Mouse (Mus musculus): ENCODE measurements at regions not wholly inside any gene's neighbourhood (a gene's known extent, or its start where the extent isn't known, plus 50 kb on each side); places are given as distances from the start of the nearest gene placed in this dataset.

- DNase-seq: no peak
Measured at GRCm38 (mm10) chr14:33797551-33798303, 125.7 kb upstream of the Gdf10 start.

- no peak for DNase-seq
Measured at GRCm38 (mm10) chr14:33804321-33804720, 119.1 kb upstream of the Gdf10 start.

GRCm38 (mm10) chr14:33804721-33805120 lies 118.7 kb upstream of the Gdf10 start:
- DNase-seq: no peak

GRCm38 (mm10) chr14:33807196-33807595 lies 116.2 kb upstream of the Gdf10 start:
- DNase-seq: no peak

GRCm38 (mm10) chr14:33808593-33809265 lies 114.7 kb upstream of the Gdf10 start:
- DNase-seq: peak; percentile 24

- no peak for DNase-seq
Measured at GRCm38 (mm10) chr14:33810584-33810983, 112.8 kb upstream of the Gdf10 start.

- DNase-seq: no peak
Measured at GRCm38 (mm10) chr14:33811241-33811640, 112.1 kb upstream of the Gdf10 start.

- DNase-seq: no peak
Measured at GRCm38 (mm10) chr14:33812266-33812665, 111.1 kb upstream of the Gdf10 start.

- DNase-seq: no peak
Measured at GRCm38 (mm10) chr14:33812772-33813171, 110.6 kb upstream of the Gdf10 start.

- DNase-seq: no peak
Measured at GRCm38 (mm10) chr14:33813274-33813673, 110.1 kb upstream of the Gdf10 start.

- no peak for DNase-seq
Measured at GRCm38 (mm10) chr14:33814107-33814506, 109.3 kb upstream of the Gdf10 start.

GRCm38 (mm10) chr14:33814599-33814998 lies 108.8 kb upstream of the Gdf10 start:
- no peak for DNase-seq

GRCm38 (mm10) chr14:33820541-33821260 lies 102.7 kb upstream of the Gdf10 start:
- DNase-seq: no peak

- DNase-seq: no peak
Measured at GRCm38 (mm10) chr14:33821436-33821835, 102.0 kb upstream of the Gdf10 start.

- DNase-seq: no peak
Measured at GRCm38 (mm10) chr14:33824421-33824874, 98.9 kb upstream of the Gdf10 start.

GRCm38 (mm10) chr14:33826003-33826644 lies 97.3 kb upstream of the Gdf10 start:
- no peak for DNase-seq

- DNase-seq: peak; percentile 14
Measured at GRCm38 (mm10) chr14:33832650-33833319, 90.6 kb upstream of the Gdf10 start.

- no peak for DNase-seq
Measured at GRCm38 (mm10) chr14:33836341-33836740, 87.0 kb upstream of the Gdf10 start.

- DNase-seq: no peak
Measured at GRCm38 (mm10) chr14:33841821-33842220, 81.6 kb upstream of the Gdf10 start.

GRCm38 (mm10) chr14:33853499-33853898 lies 69.9 kb upstream of the Gdf10 start:
- no peak for DNase-seq

GRCm38 (mm10) chr14:33854181-33854580 lies 69.2 kb upstream of the Gdf10 start:
- DNase-seq: peak; percentile 48

GRCm38 (mm10) chr14:33856992-33857391 lies 66.4 kb upstream of the Gdf10 start:
- DNase-seq: no peak

Data from adrenal gland, postnatal 10 days (tissue).